Mouse (Mus musculus): ENCODE measurements around the gene Asb14. TPM values are rescaled to one million over a fixed set of nuclear protein-coding genes. Genes with fewer than 3 reads are reported as not detected.
"Not testable (repeated sequence)": the region's sequence is repeated elsewhere in the genome, so short reads cannot be mapped to it uniquely, and the experiment has no call there.

The Asb14 gene
- 1 to 10 TPM in 1 of 2 experiments, not detected in 1; 1.5 TPM for polyA plus RNA-seq (2017; shearing (Covaris generic))

- ATAC-seq = no peak
Measured at GRCm38 (mm10) chr14:26894392-26894791, at the start of gene Asb14. TSS of gene Asb14 (plus strand) at chr14:26894557.

DNA sequence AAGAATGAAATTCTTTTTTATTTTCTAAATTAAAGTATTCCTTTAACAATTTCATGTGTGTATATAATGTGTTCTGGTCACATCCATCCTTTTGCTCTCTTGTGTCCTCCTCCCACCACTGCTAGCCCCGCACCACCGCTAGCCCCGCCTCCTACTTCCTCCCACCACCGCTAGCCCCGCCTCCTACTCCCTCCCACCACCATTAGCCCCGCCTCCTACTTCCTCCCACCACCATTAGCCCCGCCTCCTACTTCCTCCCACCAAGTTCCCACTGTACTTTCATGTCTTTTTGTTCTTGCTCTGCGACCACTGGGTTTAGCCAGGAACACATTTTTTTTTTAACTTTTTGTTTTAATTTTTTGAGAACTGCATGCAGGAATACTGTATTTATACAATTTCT, 41.3 kb upstream of the Asb14 start:
- no peak for ATAC-seq

GRCm38 (mm10) chr14:26854066-26854465, 40.3 kb upstream of the Asb14 start:
- no peak for ATAC-seq

GRCm38 (mm10) chr14:26858364-26858763, 36.0 kb upstream of the Asb14 start:
- no peak for ATAC-seq

GRCm38 (mm10) chr14:26859024-26859423, 35.3 kb upstream of the Asb14 start:
- ATAC-seq = no peak

DNA sequence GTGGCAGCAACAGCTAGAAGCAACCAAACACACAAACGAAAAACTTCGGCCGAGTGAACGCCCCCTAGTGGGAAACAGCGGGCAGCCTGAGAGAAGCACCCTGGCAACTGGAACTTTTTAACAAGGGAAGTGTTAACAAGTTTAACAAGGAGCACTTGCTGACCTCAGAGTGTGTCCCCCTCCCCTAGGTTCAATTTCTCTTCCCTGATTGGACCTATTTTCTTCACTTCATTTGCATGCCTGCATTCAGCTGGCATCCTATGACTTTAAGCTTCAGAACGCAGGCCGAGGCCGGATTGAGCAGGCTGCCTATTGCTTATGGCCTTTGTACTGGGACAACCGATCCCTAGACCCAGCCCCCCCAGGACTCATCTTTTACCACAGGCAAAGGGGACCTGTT, 27.0 kb upstream of the Asb14 start:
- no peak for ATAC-seq

GRCm38 (mm10) chr14:26868299-26868698, 26.1 kb upstream of the Asb14 start:
- no peak for ATAC-seq

DNA sequence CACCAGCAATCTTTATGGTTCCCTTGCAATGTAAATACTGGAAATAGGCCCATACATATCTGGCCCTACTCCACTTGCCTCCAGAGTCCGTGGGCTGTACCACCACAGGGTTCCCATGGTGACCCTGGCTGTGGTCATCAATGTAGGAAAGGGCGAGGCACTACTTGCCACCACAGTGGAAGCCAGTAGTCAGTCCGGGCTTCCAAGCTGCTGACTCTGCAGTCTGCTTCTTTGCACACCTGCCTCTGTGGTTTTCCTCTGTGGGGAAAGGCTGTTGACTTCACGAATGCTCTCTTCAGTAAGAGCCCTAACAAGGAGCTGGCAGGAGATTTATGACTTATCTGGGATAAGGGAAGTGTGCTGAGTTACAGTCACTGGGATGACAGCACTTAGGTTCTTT, 15.6 kb upstream of the Asb14 start:
- no peak for ATAC-seq

GRCm38 (mm10) chr14:26879976-26880375, 14.4 kb upstream of the Asb14 start:
- no peak for ATAC-seq

DNA sequence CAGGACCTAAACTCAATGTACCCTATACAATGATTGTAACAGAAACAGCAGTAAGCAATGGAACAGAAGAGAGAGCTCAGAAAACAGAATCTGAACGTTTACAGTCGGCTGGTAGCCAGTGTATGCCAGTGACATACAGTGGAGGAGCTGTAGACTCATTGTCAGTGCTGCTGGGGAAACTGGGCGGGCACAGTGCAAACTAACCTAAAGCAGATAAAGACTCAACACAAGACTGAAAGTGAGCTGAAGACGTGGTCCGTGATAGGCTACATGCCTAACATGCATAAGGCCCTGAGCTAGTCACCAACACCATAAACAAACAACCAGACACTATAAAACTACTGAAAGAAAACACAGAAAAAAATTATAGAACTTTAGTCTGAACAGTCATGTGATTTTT, 12.7 kb upstream of the Asb14 start:
- no peak for ATAC-seq

- no peak for ATAC-seq
Measured at GRCm38 (mm10) chr14:26887244-26887643, 7.1 kb upstream of the Asb14 start.

DNA sequence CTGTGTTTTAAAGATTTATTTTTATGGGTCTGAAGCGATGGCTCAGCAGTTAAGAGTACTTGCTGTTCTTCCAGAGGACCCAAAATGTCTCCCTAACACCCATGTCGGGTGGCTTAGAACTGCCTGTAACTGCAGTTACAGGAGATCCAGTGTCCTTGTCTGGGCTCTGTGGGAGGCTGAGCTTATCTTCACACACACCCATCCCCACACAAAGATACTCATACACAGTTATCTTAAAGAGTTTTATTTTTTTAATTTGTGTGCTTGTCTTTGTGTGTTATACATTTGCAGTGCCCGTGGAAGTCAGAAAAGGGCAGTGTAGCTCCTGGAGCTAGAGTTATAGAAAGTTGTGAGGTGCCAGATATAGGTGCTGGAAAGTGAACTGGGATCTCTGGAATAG, 3.6 kb upstream of the Asb14 start:
- no peak for ATAC-seq

DNA sequence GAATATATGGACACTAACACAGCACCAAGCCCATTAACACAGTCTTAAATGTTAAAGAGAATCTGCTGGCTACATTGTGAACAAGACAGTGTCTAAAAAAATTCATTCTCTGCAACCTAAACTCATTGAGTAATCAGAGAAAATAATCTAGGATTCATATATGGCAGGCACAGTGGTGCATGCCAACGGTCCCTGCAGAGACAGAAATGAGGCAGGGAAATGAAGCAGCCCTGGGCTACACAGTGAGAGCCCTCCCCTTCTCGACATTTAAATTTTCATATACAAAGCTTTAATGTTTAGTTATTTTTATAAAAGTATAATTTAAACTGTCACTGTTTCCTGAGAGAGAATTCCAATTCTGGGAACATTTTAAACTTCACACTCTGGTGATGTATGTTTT, 5.1 kb downstream of the Asb14 start:
- no peak for ATAC-seq

GRCm38 (mm10) chr14:26900893-26901292, 6.5 kb downstream of the Asb14 start:
- no peak for ATAC-seq

DNA sequence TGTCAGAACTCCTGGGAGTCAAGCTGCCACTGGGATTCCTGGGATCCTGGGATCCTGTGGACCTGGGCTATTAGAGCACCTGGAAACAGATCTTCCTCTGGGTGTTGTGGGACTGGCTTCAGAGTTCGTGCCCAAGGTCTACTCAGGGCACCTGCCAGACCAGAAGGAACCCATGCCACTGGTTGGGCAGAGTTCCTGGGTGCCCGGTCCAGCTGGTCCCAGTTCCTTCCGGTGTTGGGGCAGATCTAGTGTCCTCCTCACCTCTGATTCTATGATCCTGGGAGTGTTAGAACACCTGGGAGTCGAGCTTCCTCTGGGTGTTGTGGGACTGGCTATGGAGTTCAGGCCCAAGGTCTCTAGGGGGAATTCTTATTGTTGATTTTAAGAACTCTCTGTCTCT, 13.0 kb downstream of the Asb14 start:
- no peak for ATAC-seq

DNA sequence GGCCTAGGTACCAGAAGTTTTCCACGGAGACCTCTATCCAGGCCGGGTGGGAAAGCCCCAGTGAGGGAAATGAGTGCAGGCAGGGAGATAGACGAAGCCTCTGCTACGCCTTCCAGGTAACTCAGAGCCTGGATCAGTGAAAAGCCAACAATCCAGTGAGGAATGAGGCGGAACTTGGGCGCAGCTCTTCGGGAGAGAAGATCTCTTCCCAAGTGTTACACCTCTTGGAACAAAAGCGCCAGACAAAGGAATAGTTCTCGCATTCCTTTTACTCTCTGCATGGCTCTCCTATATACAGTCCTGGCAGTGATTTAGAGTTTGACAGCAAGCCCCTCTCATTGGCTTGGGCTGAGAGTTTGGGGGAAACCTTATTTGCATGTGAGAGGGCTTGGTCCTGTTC, 16.1 kb downstream of the Asb14 start:
- ATAC-seq = not testable (repeated sequence)

DNA sequence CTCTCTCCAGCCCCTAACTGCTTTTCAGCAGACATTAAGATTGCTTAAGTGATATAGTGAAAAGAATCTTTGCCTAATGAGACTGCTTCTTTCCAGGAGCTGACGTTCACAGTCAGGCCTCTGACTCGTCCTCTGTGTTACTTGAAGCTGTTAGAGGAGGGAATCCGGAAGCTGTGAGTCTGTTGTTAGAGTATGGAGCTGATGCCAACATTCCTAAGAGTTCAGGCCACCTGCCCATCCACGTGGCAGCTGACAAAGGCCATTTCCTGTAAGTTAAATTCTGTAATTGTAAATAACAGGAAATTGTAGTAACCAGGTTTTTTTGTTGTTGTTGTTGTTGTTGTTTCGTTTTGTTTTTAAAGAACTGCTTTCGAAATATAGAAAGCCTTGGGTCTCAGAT, 16.8 kb downstream of the Asb14 start:
- ATAC-seq = no peak

DNA sequence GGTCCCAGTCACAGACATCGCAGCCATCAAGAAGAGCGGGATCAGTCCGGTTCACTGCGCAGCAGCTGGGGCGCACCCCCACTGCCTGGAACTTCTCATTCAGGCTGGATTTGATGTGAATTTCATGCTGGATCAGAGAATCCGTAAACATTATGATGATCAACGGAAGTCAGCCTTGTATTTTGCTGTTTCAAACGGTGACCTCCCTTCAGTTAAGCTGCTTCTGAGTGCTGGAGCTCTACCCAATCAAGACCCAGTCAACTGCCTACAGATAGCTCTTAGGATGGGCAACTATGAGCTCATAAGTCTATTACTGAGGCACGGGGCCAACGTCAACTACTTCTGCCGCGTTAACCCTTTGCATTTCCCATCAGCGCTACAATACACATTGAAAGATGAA, 17.5 kb downstream of the Asb14 start:
- ATAC-seq = no peak

DNA sequence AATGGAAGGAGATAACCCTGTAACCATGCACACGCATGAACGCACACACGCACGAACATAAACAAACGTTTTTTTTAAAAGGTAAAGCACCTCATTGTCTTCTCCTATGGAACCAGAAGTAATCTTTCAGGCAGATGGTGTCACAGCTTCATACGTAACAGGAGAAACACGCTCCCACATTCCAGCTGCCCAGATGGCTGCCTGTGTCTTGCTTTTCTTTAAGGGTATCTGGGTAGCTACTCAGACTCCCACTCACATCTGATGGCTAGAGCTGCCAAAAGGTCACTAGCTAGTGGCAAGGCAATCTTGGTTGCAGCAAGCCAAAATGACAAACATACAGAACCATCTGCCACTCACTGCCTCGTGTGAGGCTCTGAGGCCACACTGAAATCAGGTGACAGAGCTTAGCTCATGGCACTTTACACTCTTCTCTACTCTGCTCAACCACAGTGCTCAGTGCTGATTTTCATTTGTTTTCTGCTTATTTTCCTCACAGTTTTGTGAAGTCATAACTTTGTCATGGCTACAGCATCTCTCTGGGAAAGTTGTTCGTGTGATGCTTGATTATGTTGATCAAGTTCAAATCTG, 19.4 kb downstream of the Asb14 start:
- ATAC-seq = no peak

DNA sequence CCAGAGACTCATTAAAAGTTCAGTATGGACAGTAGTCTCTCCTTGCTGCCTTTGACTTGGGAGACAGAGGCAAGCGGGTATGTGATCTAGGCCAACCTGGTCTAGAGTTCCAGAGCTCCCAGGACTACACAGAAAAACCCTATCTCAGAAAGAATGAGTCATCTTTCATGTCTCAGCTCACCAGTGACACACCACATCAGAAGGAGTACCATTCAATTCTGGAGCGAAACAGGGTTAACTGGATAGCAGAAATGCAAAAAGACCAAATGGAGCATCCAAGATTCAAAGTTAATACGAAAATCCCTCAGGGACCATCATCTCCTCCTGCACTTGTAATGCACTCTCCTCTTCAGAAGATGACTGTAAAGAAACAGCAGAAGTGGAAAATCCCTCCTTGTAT, 25.0 kb downstream of the Asb14 start:
- ATAC-seq = no peak

DNA sequence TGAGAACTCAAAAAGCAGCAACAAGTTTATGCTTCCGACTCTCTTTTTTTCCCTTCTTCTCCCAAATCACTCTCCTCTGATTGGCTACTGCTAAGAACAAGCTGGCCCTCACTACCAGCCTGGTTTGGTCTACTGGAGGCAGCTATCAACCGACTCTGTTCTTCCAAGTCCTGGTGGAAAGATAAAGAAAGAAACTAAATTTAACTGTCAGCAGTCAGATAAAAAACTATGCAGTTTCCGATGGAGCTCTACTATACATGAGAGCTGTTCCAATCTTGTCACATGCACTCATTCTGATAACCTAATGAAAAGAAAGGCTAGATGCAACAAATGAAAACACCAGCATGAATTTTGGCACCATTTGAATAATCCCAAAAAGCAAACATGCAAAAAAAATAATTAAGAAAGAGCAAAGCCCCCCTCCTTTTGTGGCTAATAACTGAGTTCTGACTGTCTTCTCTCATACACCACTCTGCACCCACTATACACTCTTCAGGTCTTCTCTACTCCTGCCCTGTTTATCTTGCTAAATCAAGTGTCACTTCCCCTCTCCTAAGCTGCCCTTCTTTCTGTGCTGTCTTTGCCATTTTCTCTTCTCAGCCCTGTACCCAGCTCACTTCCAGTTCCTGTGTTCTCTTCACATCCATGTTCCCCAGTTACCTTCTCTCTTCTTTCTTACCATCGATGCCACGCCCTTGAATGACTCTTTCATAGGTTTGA, 29.5 kb downstream of the Asb14 start:
- no peak for ATAC-seq

GRCm38 (mm10) chr14:26934891-26935290, 40.5 kb downstream of the Asb14 start:
- ATAC-seq = no peak

DNA sequence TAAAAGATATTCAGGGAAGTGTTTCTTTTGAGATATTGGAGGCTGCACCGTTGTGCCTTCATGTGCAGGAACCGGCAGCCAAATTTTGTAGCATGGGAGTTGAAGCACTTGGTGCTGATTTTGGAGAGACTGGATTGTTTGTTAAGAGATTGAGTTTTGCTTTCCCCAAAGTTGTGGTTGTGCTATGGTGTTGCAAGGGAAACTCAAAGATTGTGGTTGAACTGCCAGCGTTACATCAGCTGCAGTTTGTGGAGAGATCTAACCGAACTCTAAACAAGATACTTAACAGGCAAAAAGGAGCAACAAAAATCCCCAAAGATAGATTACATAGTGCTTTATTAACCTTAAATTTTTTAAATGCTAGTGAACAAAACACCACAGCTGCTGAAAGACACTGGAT, 41.2 kb downstream of the Asb14 start:
- ATAC-seq = no peak

GRCm38 (mm10) chr14:26956139-26956538, 61.8 kb downstream of the Asb14 start:
- ATAC-seq = not testable (repeated sequence)

GRCm38 (mm10) chr14:26960518-26960917, 66.2 kb downstream of the Asb14 start:
- no peak for ATAC-seq

All from activated CD4-positive, CD25-positive, alpha-beta regulatory T cell, adult 4 months (primary cell).